Mouse (Mus musculus): Measurements from ENCODE around the gene Ugt1a8.
"Not testable (repeated sequence)": the region's sequence is repeated elsewhere in the genome, so short reads cannot be mapped to it uniquely, and the experiment has no call there.

Ugt1a8 gene

GRCm38 (mm10) chr1:88224029-88224776 lies 136.6 kb downstream of the Ugt1a8 start:
- no peak for DNase-seq

GRCm38 (mm10) chr1:88225301-88225700 lies 137.7 kb downstream of the Ugt1a8 start:
- not testable (repeated sequence) for DNase-seq

- DNase-seq: no peak
These were observed 138.1 kb downstream of the Ugt1a8 start for GRCm38 (mm10) chr1:88225741-88226140.

GRCm38 (mm10) chr1:88226670-88227379 lies 139.2 kb downstream of the Ugt1a8 start, which contains the start of gene Mroh2a:
Mroh2a (plus strand) TSS chr1:88226986.
- no peak for DNase-seq

GRCm38 (mm10) chr1:88227482-88227881 lies 139.9 kb downstream of the Ugt1a8 start:
- no peak for DNase-seq

- no peak for DNase-seq
These were observed 140.5 kb downstream of the Ugt1a8 start for GRCm38 (mm10) chr1:88228121-88228520.

- DNase-seq: no peak
These were observed 142.0 kb downstream of the Ugt1a8 start for GRCm38 (mm10) chr1:88229566-88229965.

GRCm38 (mm10) chr1:88229986-88230385 lies 142.4 kb downstream of the Ugt1a8 start:
- DNase-seq: no peak

GRCm38 (mm10) chr1:88230421-88230820 lies 142.8 kb downstream of the Ugt1a8 start:
- DNase-seq: no peak

- no peak for DNase-seq
These were observed 143.6 kb downstream of the Ugt1a8 start for GRCm38 (mm10) chr1:88230981-88231802.

GRCm38 (mm10) chr1:88231803-88232499 lies 144.3 kb downstream of the Ugt1a8 start:
- DNase-seq: no peak

- DNase-seq: no peak
These were observed 145.2 kb downstream of the Ugt1a8 start for GRCm38 (mm10) chr1:88232664-88233380.

- no peak for DNase-seq
These were observed 146.0 kb downstream of the Ugt1a8 start for GRCm38 (mm10) chr1:88233421-88234247.

- no peak for DNase-seq
These were observed 146.6 kb downstream of the Ugt1a8 start for GRCm38 (mm10) chr1:88234248-88234610.

- no peak for DNase-seq
These were observed 147.0 kb downstream of the Ugt1a8 start for GRCm38 (mm10) chr1:88234646-88235045.

- no peak for DNase-seq
These were observed 147.7 kb downstream of the Ugt1a8 start for GRCm38 (mm10) chr1:88235046-88235893.

GRCm38 (mm10) chr1:88235894-88236415 lies 148.3 kb downstream of the Ugt1a8 start:
- DNase-seq: no peak

- no peak for DNase-seq
These were observed 149.7 kb downstream of the Ugt1a8 start for GRCm38 (mm10) chr1:88237311-88237710.

- no peak for DNase-seq
These were observed 151.2 kb downstream of the Ugt1a8 start for GRCm38 (mm10) chr1:88238771-88239170.

GRCm38 (mm10) chr1:88240072-88240471 lies 152.5 kb downstream of the Ugt1a8 start:
- DNase-seq: no peak
